Mouse (Mus musculus) hindbrain, postnatal 0 days (tissue): ENCODE data around the gene Qrfp. TPM values are rescaled to one million over a fixed set of nuclear protein-coding genes. Genes with fewer than 3 reads are reported as not detected.

Source experiments
- ATAC-seq: fragments of 200-750 bp; cut with Nextera tagmentation; 2 replicates; pipeline ENCODE4 v1.8.0; 2017; ENCODE audit warnings: mild to moderate bottlenecking, moderate TSS enrichment, moderate library complexity
- DNase-seq: peaks from one replicate; pipeline ENCODE4 v3.0.0-alpha.2; 2015; ENCODE audit warnings: low spot score
- H3K27ac ChIP-seq: fragments of 300-500 bp; sonication (generic); 2 replicates; pipeline ENCODE4 v1.5.1; 2014; ENCODE audit warnings: mild to moderate bottlenecking
- H3K27me3 ChIP-seq: fragments of 300-500 bp; sonication (generic); 2 replicates; pipeline ENCODE4 v1.6.1; 2014; ENCODE audit warnings: low read length, mixed read lengths; ENCODE audit not compliant: insufficient read depth
- H3K36me3 ChIP-seq: fragments of 300-500 bp; sonication (generic); 2 replicates; pipeline ENCODE4 v1.6.1; 2014; ENCODE audit warnings: low read length, mixed read lengths; ENCODE audit not compliant: insufficient read depth
- H3K4me1 ChIP-seq: fragments of 300-500 bp; sonication (generic); 2 replicates; pipeline ENCODE4 v1.6.1; 2014; ENCODE audit warnings: antibody characterized with exemption, low read length, mixed read lengths; ENCODE audit not compliant: insufficient read depth
- H3K4me2 ChIP-seq: fragments of 300-500 bp; sonication (generic); 2 replicates; pipeline ENCODE4 v1.6.1; 2014; ENCODE audit warnings: low read depth, mild to moderate bottlenecking, low read length, moderate library complexity, mixed read lengths
- H3K4me3 ChIP-seq: fragments of 300-500 bp; sonication (generic); 2 replicates; pipeline ENCODE4 v1.5.1; 2014; ENCODE audit warnings: low read length
- H3K9ac ChIP-seq: fragments of 300-500 bp; sonication (generic); replicated peaks from 2 replicates; pipeline ENCODE4 v1.6.1; 2014; ENCODE audit warnings: mild to moderate bottlenecking, low read length, moderate library complexity, mixed read lengths
- H3K9me3 ChIP-seq: fragments of 300-500 bp; sonication (generic); 2 replicates; pipeline ENCODE4 v1.6.1; 2016; ENCODE audit warnings: low read length, mixed read lengths
- CTCF ChIP-seq: IDR thresholded peaks from 2 replicates; pipeline ENCODE4 v1.5.1; 2016; ENCODE audit warnings: antibody characterized with exemption, control low read depth, low read depth
- WGBS: fragments of 180-500 bp; shearing (Covaris S2); extraction: QIAGEN DNeasy Blood & Tissue Kit; methylation state at CpG from one replicate; pipeline ENCODE4 v1.1.7; 2014; 5-methylcytosine and 5-hydroxymethylcytosine counted together
- polyA plus RNA-seq: library from polyadenylated mRNA; unstranded; fragments of >200 nt; fragmentation: Nextera tagmentation; extraction: Ambion mirVana; gene quantifications from 2 replicates; pipeline ENCODE4 v1.2.1, GENCODE M21; 2015
- total RNA-seq: library from RNA; depleted of rRNA; stranded (reverse); fragments of >200 nt; gene quantifications from 2 replicates; pipeline ENCODE4 v1.2.3, GENCODE M21; 2014

Gene Qrfp
- total and polyA plus RNA-seq, 2 experiments from 2014 or later, result 0.06 TPM; not detected in 1

- H3K27me3 ChIP-seq, result no peaks in the 10 kb centered on the region
- H3K4me1 ChIP-seq, result no peaks in the 10 kb centered on the region
- H3K4me2 ChIP-seq, result no peak overlapping the region
- no peak overlapping the region for H3K9ac ChIP-seq
- no peak overlapping the region for H3K4me3 ChIP-seq
- H3K27ac ChIP-seq, result no peak overlapping the region
- ATAC-seq (no peak), DNase-seq (no peak)
- 86% methylated on average over 6 of the region's 6 CpGs for WGBS
- TF ChIP-seq CTCF, result peak; percentile 30; the same call in 1 of the 2 replicates
- peaks cover 26% of the 10 kb centered on the region for H3K36me3 ChIP-seq
- H3K9me3 ChIP-seq, result no peaks in the 10 kb centered on the region
Measured at GRCm38 (mm10) chr2:31792611-31793010, 17.8 kb downstream of the Qrfp start.

- Histone ChIP-seq H3K4me2 (no peak overlapping the region), H3K27ac (peak overlapping the region; percentile 29; the same call in 1 of the 2 replicates), H3K4me1 (no peaks in the 10 kb centered on the region), H3K27me3 (no peaks in the 10 kb centered on the region), H3K4me3 (no peak overlapping the region), H3K36me3 (peaks cover 16% of the 10 kb centered on the region), H3K9ac (no peak overlapping the region), H3K9me3 (no peaks in the 10 kb centered on the region)
- peak; percentile 33; the same call in 1 of the 2 replicates for ATAC-seq
- 66% methylated on average over 8 of the region's 8 CpGs for WGBS
- no peak for TF ChIP-seq CTCF
- peak; percentile 59 for DNase-seq
Measured at GRCm38 (mm10) chr2:31791260-31791659, 19.1 kb downstream of the Qrfp start.

- H3K9me3 ChIP-seq, result no peaks in the 10 kb centered on the region
- no peak overlapping the region for H3K4me3 ChIP-seq
- no peak for DNase-seq
- ATAC-seq, result no peak
- H3K36me3 ChIP-seq, result peaks cover 21% of the 10 kb centered on the region
- no peaks in the 10 kb centered on the region for H3K4me1 ChIP-seq
- 65% methylated on average over 13 of the region's 13 CpGs for WGBS
- TF ChIP-seq CTCF, result no peak
- H3K27ac ChIP-seq, result peak overlapping the region; percentile 29; the same call in 1 of the 2 replicates
- H3K4me2 ChIP-seq, result no peak overlapping the region
- H3K9ac ChIP-seq, result no peak overlapping the region
- no peaks in the 10 kb centered on the region for H3K27me3 ChIP-seq
Measured at GRCm38 (mm10) chr2:31790728-31791251, 19.6 kb downstream of the Qrfp start.

GRCm38 (mm10) chr2:31789215-31789614 lies 21.2 kb downstream of the Qrfp start:
- H3K4me3 ChIP-seq, result no peak overlapping the region
- peaks cover 24% of the 10 kb centered on the region for H3K36me3 ChIP-seq
- H3K27me3 ChIP-seq, result no peaks in the 10 kb centered on the region
- WGBS, result 84% methylated on average over 2 of the region's 2 CpGs
- no peak overlapping the region for H3K9ac ChIP-seq
- no peaks in the 10 kb centered on the region for H3K9me3 ChIP-seq
- no peak for TF ChIP-seq CTCF
- no peak overlapping the region for H3K27ac ChIP-seq
- DNase-seq (no peak), ATAC-seq (no peak)
- H3K4me2 ChIP-seq, result no peak overlapping the region
- no peaks in the 10 kb centered on the region for H3K4me1 ChIP-seq

GRCm38 (mm10) chr2:31788227-31788626 lies 22.2 kb downstream of the Qrfp start:
- Histone ChIP-seq H3K27me3 (no peaks in the 10 kb centered on the region), H3K27ac (no peak overlapping the region), H3K4me2 (no peak overlapping the region), H3K36me3 (peaks cover 24% of the 10 kb centered on the region), H3K4me3 (no peak overlapping the region), H3K4me1 (no peaks in the 10 kb centered on the region), H3K9me3 (no peaks in the 10 kb centered on the region), H3K9ac (no peak overlapping the region)
- peak; percentile 68 for TF ChIP-seq CTCF
- DNase-seq (peak; percentile 81), ATAC-seq (no peak)
- 69% methylated on average over 3 of the region's 3 CpGs for WGBS

GRCm38 (mm10) chr2:31787029-31787428 lies 23.4 kb downstream of the Qrfp start:
- Histone ChIP-seq H3K27ac (no peak overlapping the region), H3K4me3 (no peak overlapping the region), H3K9me3 (no peaks in the 10 kb centered on the region), H3K4me2 (no peak overlapping the region), H3K4me1 (no peaks in the 10 kb centered on the region), H3K36me3 (peaks cover 21% of the 10 kb centered on the region), H3K9ac (no peak overlapping the region), H3K27me3 (no peaks in the 10 kb centered on the region)
- 14% methylated on average over 7 of the region's 7 CpGs for WGBS
- TF ChIP-seq CTCF, result peak; percentile 96
- ATAC-seq (peak; percentile 33; the same call in 1 of the 2 replicates), DNase-seq (peak; percentile 93)

- TF ChIP-seq CTCF, result peak; percentile 96
- Histone ChIP-seq H3K4me3 (no peak overlapping the region), H3K36me3 (peaks cover 22% of the 10 kb centered on the region; the same call in 1 of the 2 replicates), H3K27ac (no peak overlapping the region), H3K9ac (no peak overlapping the region), H3K9me3 (no peaks in the 10 kb centered on the region), H3K4me1 (no peaks in the 10 kb centered on the region), H3K27me3 (no peaks in the 10 kb centered on the region), H3K4me2 (no peak overlapping the region)
- peak; percentile 93 for DNase-seq
- ATAC-seq, result peak; percentile 63
- 36% methylated on average over 9 of the region's 9 CpGs for WGBS
Measured at GRCm38 (mm10) chr2:31785074-31785473, 25.3 kb downstream of the Qrfp start.
